ENCODE assay signal across 18 mouse cellular contexts in the genomic region with DNA sequence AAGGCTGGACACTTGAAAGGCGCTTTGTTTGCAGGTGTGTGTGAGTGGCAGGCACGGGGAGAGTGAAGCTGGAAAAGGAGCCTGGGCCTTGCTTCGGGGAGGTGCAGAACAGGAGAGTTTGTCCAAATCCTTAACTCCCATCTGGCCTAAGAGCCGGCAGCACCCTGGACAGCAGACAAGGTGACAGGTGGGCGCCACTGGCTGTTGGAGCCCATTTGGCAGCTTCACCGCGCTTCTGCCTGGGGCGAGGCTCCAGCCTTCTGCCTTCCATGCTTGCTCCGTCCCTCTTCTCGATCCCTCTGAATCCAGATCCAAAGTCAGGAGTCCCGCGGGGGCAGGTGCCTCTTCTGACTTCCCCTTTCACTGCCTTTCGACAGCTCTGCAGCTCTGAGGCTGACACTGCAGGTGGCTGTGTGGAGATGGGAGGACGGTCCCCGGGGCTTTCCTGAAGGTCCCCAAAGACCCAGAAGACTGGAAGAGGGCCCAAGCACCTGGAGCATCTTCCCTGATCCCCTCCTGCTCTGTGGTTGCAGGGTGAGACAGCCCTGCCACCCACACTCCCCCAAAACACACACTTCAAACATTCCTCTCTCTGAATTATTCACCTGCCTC. TPM values are rescaled to one million over a fixed set of nuclear protein-coding genes. Genes with fewer than 3 reads are reported as not detected.
DNase-seq lines count a peak whose midpoint lies in the region; ATAC-seq lines count a peak whose summit lies in the region.
"Had no signal": no experiment of that assay in that cellular context is flagged by ENCODE, and none has a peak within 500 bp of the region (broad histone marks: within the 10 kb centered on the region; RNA-seq: fewer than 3 reads in every experiment).

No protein-coding gene starts in this region.

- H3K27me3 ChIP-seq in limb, embryonic 11.5 days (ENCODE audit: control insufficient read depth, insufficient read depth, low read length), result peaks cover 91% of the 10 kb centered on the region

- H3K4me2 ChIP-seq in limb, embryonic 11.5 days (ENCODE audit: low read depth, severe bottlenecking), result no peak overlapping the region
- H3K4me2 ChIP-seq: heart, embryonic 15.5 days; hindbrain, embryonic 13.5 days; limb, embryonic 15.5 days; lung, embryonic 15.5 days had no signal

- no peak overlapping the region for H3K4me3 ChIP-seq in limb, embryonic 11.5 days (ENCODE audit: low read depth, low read length)
- H3K4me3 ChIP-seq: heart, embryonic 15.5 days; hindbrain, embryonic 13.5 days; limb, embryonic 15.5 days; lung, embryonic 15.5 days; megakaryocyte, embryonic 14.5 days had no signal

- WGBS in limb, embryonic 11.5 days, result 8% methylated on average over 15 of the region's 15 CpGs

- peaks cover 11% of the 10 kb centered on the region for H3K4me1 ChIP-seq in limb, embryonic 11.5 days (ENCODE audit: control insufficient read depth, insufficient read depth, low read length)

- ATAC-seq in limb, embryonic 11.5 days (ENCODE audit: insufficient number of reproducible peaks, low FRiP score, low TSS enrichment, low read depth), result no peak
- ATAC-seq: forebrain, embryonic 14.5 days; intestine, postnatal 0 days had no signal

- H3K9me3 ChIP-seq in limb, embryonic 11.5 days (ENCODE audit: control insufficient read depth, low read length), result no peaks in the 10 kb centered on the region
- H3K9me3 ChIP-seq: heart, embryonic 15.5 days; hindbrain, embryonic 13.5 days; limb, embryonic 15.5 days; lung, embryonic 15.5 days; megakaryocyte, embryonic 14.5 days had no signal

- peak; percentile 47 to 61 for DNase-seq in cerebellum, postnatal 25 days
- DNase-seq in cerebellum, adult 9-11 months, result no peak
- peak; percentile 37 for DNase-seq in left cerebral cortex, postnatal 4 days
- DNase-seq in left cerebral cortex, postnatal 14 days (ENCODE audit: low spot score in 2 of 2), result no peak
- peak; percentile 34 for DNase-seq in NIH3T3 (ENCODE audit: low read depth)
- peak; percentile 77 for DNase-seq in limb, embryonic 11.5 days (ENCODE audit: low spot score)
- DNase-seq in retina, embryonic 14.5 days (ENCODE audit: low spot score), result no peak
- no peak for DNase-seq in adrenal gland, postnatal 10 days
- DNase-seq: adrenal gland, postnatal 14 days; heart, adult 18-20 months; retina, postnatal 1 day had no signal

- no peak overlapping the region for H3K27ac ChIP-seq in limb, embryonic 11.5 days (replicated peaks; ENCODE audit: low read depth, low read length)
- H3K27ac ChIP-seq: heart, embryonic 15.5 days; hindbrain, embryonic 13.5 days; limb, embryonic 15.5 days; lung, embryonic 15.5 days had no signal

- no peaks in the 10 kb centered on the region for H3K36me3 ChIP-seq in limb, embryonic 11.5 days (ENCODE audit: control insufficient read depth, insufficient read depth, low read length)
- H3K36me3 ChIP-seq: heart, embryonic 15.5 days; hindbrain, embryonic 13.5 days; limb, embryonic 15.5 days; lung, embryonic 15.5 days had no signal

- intact Hi-C loops in left cerebral cortex, postnatal 4 days (cut with DNase I), result no loop called here
- intact Hi-C loops in left cerebral cortex, postnatal 14 days (cut with DNase I), result no loop called here

- H3K9ac ChIP-seq in limb, embryonic 11.5 days (ENCODE audit: low read length), result no peak overlapping the region
- H3K9ac ChIP-seq: heart, embryonic 15.5 days; hindbrain, embryonic 13.5 days; limb, embryonic 15.5 days; lung, embryonic 15.5 days had no signal

RNA-seq across cellular contexts. Expression of a gene that starts 5.0 kb away (rescaled TPM):
- total RNA-seq in left cerebral cortex, postnatal 4 days (2021), result 10 to 100 TPM in 1 of 2 experiments, 1 to 10 TPM in 1; 8.3 to 12.3 TPM
- 10 to 100 TPM; 33.8 TPM for total RNA-seq in left cerebral cortex, postnatal 14 days (2021)
- polyA plus RNA-seq in limb, embryonic 11.5 days (2014; fragmentation: Nextera tagmentation; extraction: Ambion mirVana), result 1.1 TPM in 2 replicates
- 1 to 10 TPM; 1.1 to 1.2 TPM for total RNA-seq in adrenal gland, postnatal 10 days (2021)

RNA-seq across cellular contexts. Expression of a gene that starts 48.0 kb away (rescaled TPM):
- 10 to 100 TPM; 36.4 to 37.1 TPM for total RNA-seq in left cerebral cortex, postnatal 4 days (2021)
- total RNA-seq in left cerebral cortex, postnatal 14 days (2021), result 10 to 100 TPM; 52.1 to 55.1 TPM
- 41.5 and 41.9 TPM in 2 replicates for polyA plus RNA-seq in limb, embryonic 11.5 days (2014; fragmentation: Nextera tagmentation; extraction: Ambion mirVana)
- 10 to 100 TPM; 33.0 to 34.1 TPM for total RNA-seq in adrenal gland, postnatal 10 days (2021)

Comparison
In these comparisons a context has a peak if more than half of its experiments do, and no peak if none do; other contexts are left out.
1. DNase-seq: peak in cerebellum, postnatal 25 days (2 of 2), left cerebral cortex, postnatal 4 days (single experiment), NIH3T3 (single experiment) and limb, embryonic 11.5 days (single experiment); none in cerebellum, adult 9-11 months (single experiment), left cerebral cortex, postnatal 14 days (0 of 2), retina, embryonic 14.5 days (single experiment) and adrenal gland, postnatal 10 days (single experiment).
2. RNA of a gene that starts 5.0 kb away (total RNA-seq): 33.8 TPM in left cerebral cortex, postnatal 14 days and 8.3 to 12.3 TPM in left cerebral cortex, postnatal 4 days; 1.1 to 1.2 TPM in adrenal gland, postnatal 10 days; every median in the first group is over 4 times any median in the second.